In the genomic region with DNA sequence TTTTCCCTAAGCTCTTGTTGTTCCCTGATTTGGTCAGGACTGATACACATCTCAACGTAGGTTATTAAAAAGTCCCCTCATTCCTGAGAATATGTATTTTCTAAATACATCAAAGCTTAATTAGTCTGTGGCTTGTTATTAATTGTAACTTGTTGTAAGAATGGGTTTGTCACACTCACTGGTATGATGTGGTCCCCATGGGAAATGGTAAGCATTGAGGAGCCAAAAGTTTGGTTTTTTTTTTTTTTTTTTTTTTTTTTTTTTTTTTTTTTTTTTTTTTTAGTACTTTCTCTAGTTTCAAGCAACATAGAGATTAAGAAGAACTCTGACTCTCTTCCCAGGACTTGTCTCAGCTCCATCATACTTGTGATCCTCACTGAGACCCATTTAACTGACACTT, we compare ENCODE assay signal across 51 mouse cellular contexts. TPM values are rescaled to one million over a fixed set of nuclear protein-coding genes. Genes with fewer than 3 reads are reported as not detected.
"Had no signal": no experiment of that assay in that cellular context is flagged by ENCODE, and none has a peak within 500 bp of the region (broad histone marks: within the 10 kb centered on the region; RNA-seq: fewer than 3 reads in every experiment).

No protein-coding gene starts in this region.

- H3K27me3 ChIP-seq: heart, embryonic 12.5 days; heart, embryonic 13.5 days; heart, embryonic 15.5 days; hindbrain, embryonic 12.5 days; hindbrain, embryonic 15.5 days; intestine, embryonic 15.5 days; kidney, embryonic 15.5 days had no signal

- H3K36me3 ChIP-seq: heart, embryonic 10.5 days; heart, embryonic 12.5 days; heart, embryonic 13.5 days; heart, embryonic 15.5 days; hindbrain, embryonic 10.5 days; hindbrain, embryonic 12.5 days; hindbrain, embryonic 15.5 days; intestine, embryonic 15.5 days; kidney, embryonic 15.5 days had no signal

- H3K9me3 ChIP-seq: heart, embryonic 10.5 days; heart, embryonic 12.5 days; heart, embryonic 13.5 days; heart, embryonic 15.5 days; hindbrain, embryonic 10.5 days; hindbrain, embryonic 12.5 days; hindbrain, embryonic 15.5 days; intestine, embryonic 15.5 days; kidney, embryonic 15.5 days had no signal

- ATAC-seq: hindbrain, embryonic 16.5 days; hindbrain, postnatal 0 days; inflammation-experienced regulatory T-cells, adult 6 months; intestine, embryonic 15.5 days; intestine, embryonic 16.5 days; intestine, postnatal 0 days had no signal

- H3K27ac ChIP-seq: heart, embryonic 10.5 days; heart, embryonic 13.5 days; heart, embryonic 15.5 days; hindbrain, embryonic 10.5 days; hindbrain, embryonic 12.5 days; hindbrain, embryonic 15.5 days; hindbrain, postnatal 0 days; intestine, embryonic 15.5 days; kidney, embryonic 15.5 days; kidney, postnatal 0 days; layer of hippocampus, adult 2 months; left cerebral cortex, adult 2 months had no signal

- H3K4me3 ChIP-seq: heart, embryonic 10.5 days; heart, embryonic 12.5 days; heart, embryonic 13.5 days; heart, embryonic 15.5 days; hindbrain, embryonic 10.5 days; hindbrain, embryonic 12.5 days; hindbrain, embryonic 15.5 days; intestine, embryonic 15.5 days; kidney, embryonic 15.5 days; layer of hippocampus, adult 2 months; left cerebral cortex, adult 2 months had no signal

- DNase-seq: heart, postnatal 10 days; heart, postnatal 14 days; heart, postnatal 36 days; heart, postnatal 4 days; kidney, adult 11 months; kidney, adult 18-20 months; kidney, adult 2 months; kidney, adult 8-10 months; kidney, adult 9 months; kidney, postnatal 10 days; kidney, postnatal 14 days; kidney, postnatal 25 days; kidney, postnatal 36 days; kidney, postnatal 4 days; layer of hippocampus, adult 9-11 months; layer of hippocampus, postnatal 36 days had no signal

- H3K9ac ChIP-seq: heart, embryonic 12.5 days; heart, embryonic 13.5 days; heart, embryonic 15.5 days; hindbrain, embryonic 12.5 days; hindbrain, embryonic 15.5 days; intestine, embryonic 15.5 days; kidney, embryonic 15.5 days had no signal

- H3K4me2 ChIP-seq: heart, embryonic 11.5 days; heart, embryonic 12.5 days; heart, embryonic 13.5 days; heart, embryonic 15.5 days; hindbrain, embryonic 12.5 days; hindbrain, embryonic 15.5 days; intestine, embryonic 15.5 days; kidney, embryonic 15.5 days had no signal

- H3K4me1 ChIP-seq: heart, embryonic 10.5 days; heart, embryonic 12.5 days; heart, embryonic 13.5 days; heart, embryonic 15.5 days; hindbrain, embryonic 10.5 days; hindbrain, embryonic 12.5 days; hindbrain, embryonic 15.5 days; intestine, embryonic 15.5 days; kidney, embryonic 15.5 days had no signal

RNA-seq across cellular contexts. Expression of gene 2310057J18Rik, which starts 17.9 kb away (rescaled TPM):
- total RNA-seq: heart, postnatal 10 days; heart, postnatal 14 days; heart, postnatal 25 days; heart, postnatal 36 days; heart, postnatal 4 days; hematopoietic stem cell, adult 5-6 weeks; hindbrain, postnatal 0 days; layer of hippocampus, adult 18-20 months; layer of hippocampus, adult 2 months; layer of hippocampus, adult 8-10 months; layer of hippocampus, postnatal 10 days; layer of hippocampus, postnatal 14 days; layer of hippocampus, postnatal 25 days; layer of hippocampus, postnatal 36 days; left cerebral cortex, adult 18-20 months; left cerebral cortex, adult 2 months; left cerebral cortex, adult 8-10 months had no signal
- polyA plus RNA-seq: heart, embryonic 10.5 days; heart, embryonic 11.5 days; heart, embryonic 12.5 days; heart, embryonic 13.5 days; heart, embryonic 14.5 days; heart, embryonic 15.5 days; heart, embryonic 16.5 days; heart, postnatal 0 days; hindbrain, embryonic 10.5 days; hindbrain, embryonic 11.5 days; hindbrain, embryonic 12.5 days; hindbrain, embryonic 15.5 days; hindbrain, embryonic 16.5 days; hindbrain, postnatal 0 days; inflammation-experienced regulatory T-cells, adult 6 months; intestine, embryonic 14.5 days; intestine, embryonic 15.5 days; intestine, embryonic 16.5 days; kidney, adult 2 months; kidney, embryonic 14.5 days; kidney, embryonic 15.5 days; kidney, embryonic 16.5 days; kidney, postnatal 0 days; large intestine, adult 2 months had no signal
